Mouse (Mus musculus): Measurements from ENCODE around the gene Tspan13. TPM values are rescaled to one million over a fixed set of nuclear protein-coding genes. Genes with fewer than 3 reads are reported as not detected.
A peak's percentile ranks its signal among the peaks of the same experiment; 100 is the strongest.

Gene Tspan13
- total RNA-seq, 2 experiments from 2014 or later = 9.2 to 10.0 TPM

GRCm38 (mm10) chr12:36030660-36031363 lies 11.5 kb downstream of the Tspan13 start:
- no peak for DNase-seq

GRCm38 (mm10) chr12:36029687-36030086 lies 12.6 kb downstream of the Tspan13 start:
- DNase-seq = no peak

- no peak for DNase-seq
These were observed 13.2 kb downstream of the Tspan13 start for GRCm38 (mm10) chr12:36028968-36029645.

- DNase-seq = no peak
These were observed 15.1 kb downstream of the Tspan13 start for GRCm38 (mm10) chr12:36027171-36027570.

- no peak for DNase-seq
These were observed 16.2 kb downstream of the Tspan13 start for GRCm38 (mm10) chr12:36026126-36026525.

- DNase-seq = no peak
These were observed 21.6 kb downstream of the Tspan13 start for GRCm38 (mm10) chr12:36020710-36021109.

GRCm38 (mm10) chr12:36020081-36020480 lies 22.2 kb downstream of the Tspan13 start:
- DNase-seq = no peak

GRCm38 (mm10) chr12:36019572-36019971 lies 22.7 kb downstream of the Tspan13 start:
- no peak for DNase-seq

GRCm38 (mm10) chr12:36017791-36018190 lies 24.5 kb downstream of the Tspan13 start:
- DNase-seq = no peak

- no peak for DNase-seq
These were observed 28.9 kb downstream of the Tspan13 start for GRCm38 (mm10) chr12:36013216-36013910.

GRCm38 (mm10) chr12:36008364-36009047 lies 33.8 kb downstream of the Tspan13 start:
- DNase-seq = no peak

- DNase-seq = no peak
These were observed 34.7 kb downstream of the Tspan13 start for GRCm38 (mm10) chr12:36007581-36007980.

GRCm38 (mm10) chr12:36004714-36005113 lies 37.6 kb downstream of the Tspan13 start:
- DNase-seq = no peak

- DNase-seq = peak in 1 of 2 experiments; percentile 25
These were observed 46.5 kb downstream of the Tspan13 start for GRCm38 (mm10) chr12:35995799-35996198.

- DNase-seq = no peak
These were observed 48.2 kb downstream of the Tspan13 start for GRCm38 (mm10) chr12:35994098-35994497.

- DNase-seq = no peak
These were observed 48.7 kb downstream of the Tspan13 start for GRCm38 (mm10) chr12:35993583-35993982.

GRCm38 (mm10) chr12:35992711-35993110 lies 49.6 kb downstream of the Tspan13 start, which contains the start of gene Agr2:
Agr2 (plus strand) TSS chr12:35992907.
- no peak for DNase-seq

- no peak for DNase-seq
These were observed 57.6 kb downstream of the Tspan13 start for GRCm38 (mm10) chr12:35984743-35985142.

GRCm38 (mm10) chr12:35983472-35983871 lies 58.8 kb downstream of the Tspan13 start:
- DNase-seq = no peak

- no peak for DNase-seq
These were observed 60.5 kb downstream of the Tspan13 start for GRCm38 (mm10) chr12:35981732-35982360.

GRCm38 (mm10) chr12:35979625-35980024 lies 62.7 kb downstream of the Tspan13 start:
- DNase-seq = no peak

Data from adrenal gland, postnatal 36 days (tissue).